Mouse (Mus musculus) neural tube, embryonic 11.5 days (tissue): ENCODE data around the gene Acadl. TPM values are rescaled to one million over a fixed set of nuclear protein-coding genes. Genes with fewer than 3 reads are reported as not detected.

Source experiments
- ATAC-seq: fragments of 200-750 bp; cut with Nextera tagmentation; 2 replicates; pipeline ENCODE4 v1.8.0; 2017; ENCODE audit warnings: moderate number of reproducible peaks, mild to moderate bottlenecking, moderate TSS enrichment, moderate library complexity; ENCODE audit not compliant: insufficient read depth, low FRiP score, low TSS enrichment
- DNase-seq: peaks from one replicate; pipeline ENCODE4 v3.0.0-alpha.2; 2015; ENCODE audit warnings: low spot score
- H3K27ac ChIP-seq: fragments of 300-500 bp; sonication (generic); 2 replicates; pipeline ENCODE4 v1.5.1; 2014; ENCODE audit warnings: low read depth, mild to moderate bottlenecking, low read length
- H3K27me3 ChIP-seq: fragments of 300-500 bp; sonication (generic); 2 replicates; pipeline ENCODE4 v1.6.1; 2014; ENCODE audit warnings: mild to moderate bottlenecking, low read length, mixed read lengths; ENCODE audit not compliant: control insufficient read depth, insufficient read depth
- H3K36me3 ChIP-seq: fragments of 300-500 bp; sonication (generic); 2 replicates; pipeline ENCODE4 v1.6.1; 2014; ENCODE audit warnings: mild to moderate bottlenecking, low read length, moderate library complexity, mixed read lengths; ENCODE audit not compliant: control insufficient read depth, insufficient read depth
- H3K4me1 ChIP-seq: fragments of 300-500 bp; sonication (generic); 2 replicates; pipeline ENCODE4 v1.6.1; 2014; ENCODE audit warnings: low read length, mixed read lengths; ENCODE audit not compliant: control insufficient read depth, insufficient read depth
- H3K4me2 ChIP-seq: fragments of 300-500 bp; sonication (generic); 2 replicates; pipeline ENCODE4 v1.6.1; 2014; ENCODE audit warnings: low read depth, mild to moderate bottlenecking, moderate library complexity
- H3K4me3 ChIP-seq: fragments of 300-500 bp; sonication (generic); 2 replicates; pipeline ENCODE4 v1.5.1; 2014; ENCODE audit warnings: low read depth, low read length
- H3K9ac ChIP-seq: fragments of 300-500 bp; sonication (generic); 2 replicates; pipeline ENCODE4 v1.6.1; 2014; ENCODE audit warnings: mild to moderate bottlenecking, low read length
- H3K9me3 ChIP-seq: fragments of 300-500 bp; sonication (generic); 2 replicates; pipeline ENCODE4 v1.6.1; 2016; ENCODE audit warnings: low read length; ENCODE audit not compliant: control insufficient read depth
- WGBS: fragments of 180-500 bp; shearing (Covaris S2); extraction: QIAGEN DNeasy Blood & Tissue Kit; methylation state at CpG from one replicate; pipeline ENCODE4 v1.1.7; 2014; 5-methylcytosine and 5-hydroxymethylcytosine counted together
- polyA plus RNA-seq: library from polyadenylated mRNA; unstranded; fragments of >200 nt; fragmentation: Nextera tagmentation; extraction: Ambion mirVana; gene quantifications from 2 replicates; pipeline ENCODE4 v1.2.1, GENCODE M21; 2014

The Acadl gene
- polyA plus RNA-seq, 1 experiment from 2014 or later: 56.3 TPM

DNA sequence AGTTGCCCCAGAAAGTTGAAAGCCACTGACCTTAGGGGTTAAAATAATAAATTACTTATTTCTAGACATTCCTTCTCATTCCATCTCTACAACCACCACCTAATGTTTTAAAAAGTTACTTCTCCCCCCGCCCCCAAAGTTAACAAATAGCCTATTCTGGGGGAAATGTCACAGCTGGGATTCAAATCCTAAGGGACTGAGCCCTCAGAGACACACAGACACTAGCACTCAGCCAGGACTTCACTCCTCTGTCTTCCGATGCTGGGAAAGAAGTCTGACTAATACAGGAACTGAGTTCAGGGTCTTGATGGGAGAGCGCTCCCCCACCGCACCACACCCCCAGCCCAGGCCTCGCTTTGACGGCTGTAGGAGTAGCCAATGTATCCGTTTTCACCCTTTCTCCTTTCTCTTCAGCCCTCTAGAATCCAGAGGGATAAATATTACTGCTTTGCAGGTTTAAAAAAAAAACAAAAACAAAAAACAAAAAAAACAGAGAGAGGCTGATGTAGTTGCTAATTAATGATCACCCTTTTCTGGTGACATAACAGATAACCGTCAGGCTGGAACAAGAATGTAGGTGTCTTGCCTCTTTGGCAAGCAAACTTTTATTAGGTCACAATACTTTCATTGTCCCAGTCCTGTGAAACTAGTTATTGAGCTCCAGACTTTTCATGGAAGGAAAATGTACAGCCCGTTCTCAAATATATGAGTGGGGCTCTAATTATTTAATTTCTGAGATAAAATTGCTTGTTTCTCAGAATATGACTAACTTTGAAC, 31.1 kb downstream of the Acadl start:
- Histone ChIP-seq H3K36me3 (no peaks in the 10 kb centered on the region), H3K4me1 (no peaks in the 10 kb centered on the region), H3K9me3 (no peaks in the 10 kb centered on the region), H3K27me3 (no peaks in the 10 kb centered on the region), H3K9ac (no peak overlapping the region), H3K4me3 (no peak overlapping the region), H3K4me2 (no peak overlapping the region), H3K27ac (no peak overlapping the region)
- no peak for DNase-seq
- 67% methylated on average over 9 of the region's 9 CpGs for WGBS
- no peak for ATAC-seq

DNA sequence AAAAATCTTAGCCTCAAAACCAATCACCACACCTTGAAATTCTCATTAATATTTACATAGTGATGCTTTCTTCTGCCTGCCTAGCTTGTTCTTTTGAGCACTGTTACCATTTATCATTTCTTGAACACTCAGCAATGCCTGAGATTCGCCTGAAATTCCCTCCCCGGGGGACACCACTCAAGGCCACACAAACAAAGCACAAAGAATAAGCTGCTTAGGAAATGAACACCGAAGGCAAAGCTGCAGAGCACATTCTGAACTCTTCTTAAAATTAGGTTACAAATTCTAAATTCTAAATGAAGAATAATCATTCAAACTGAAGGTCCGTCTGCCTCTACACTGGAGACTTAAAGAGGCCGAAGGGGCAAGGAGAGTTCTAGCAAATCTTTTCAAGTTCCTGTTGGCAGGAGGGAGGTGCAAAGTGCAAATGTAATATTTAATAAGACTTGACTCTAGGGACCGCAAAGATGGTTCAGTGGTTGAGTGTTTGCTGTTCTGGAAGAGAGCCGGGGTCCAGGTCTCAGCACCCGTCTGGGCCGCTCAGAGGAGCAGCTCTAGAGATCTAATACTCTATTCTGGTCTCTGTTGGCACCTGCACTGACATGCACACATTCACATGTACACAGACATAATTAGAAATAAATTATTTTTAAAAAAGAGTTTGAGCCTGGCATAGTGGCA, 33.5 kb downstream of the Acadl start:
- Histone ChIP-seq H3K36me3 (no peaks in the 10 kb centered on the region), H3K27me3 (no peaks in the 10 kb centered on the region), H3K4me2 (no peak overlapping the region), H3K9ac (no peak overlapping the region), H3K4me3 (no peak overlapping the region), H3K27ac (no peak overlapping the region), H3K9me3 (no peaks in the 10 kb centered on the region), H3K4me1 (no peaks in the 10 kb centered on the region)
- WGBS: 79% methylated on average over 9 of the region's 9 CpGs
- DNase-seq (no peak), ATAC-seq (no peak)

DNA sequence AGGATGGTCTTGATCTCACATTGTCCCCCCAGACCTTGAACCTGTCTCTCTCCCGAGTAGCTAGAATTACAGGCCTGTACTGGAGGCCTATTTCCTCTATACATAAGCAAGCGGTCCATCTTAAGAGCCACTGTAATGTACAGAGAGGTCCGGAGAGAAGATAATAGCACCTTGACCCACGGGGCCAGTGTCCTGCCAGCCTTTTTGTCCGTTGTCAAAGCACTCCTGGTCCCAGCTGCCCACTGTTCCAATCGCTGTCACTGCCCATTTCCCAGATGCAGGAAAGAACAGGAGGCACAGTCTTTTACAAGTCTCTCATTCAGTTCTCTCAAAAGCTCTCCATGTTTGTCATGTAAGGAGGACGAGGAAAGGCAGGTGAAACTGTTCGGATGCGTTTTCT, 41.1 kb downstream of the Acadl start:
- Histone ChIP-seq H3K4me3 (no peak overlapping the region), H3K27ac (no peak overlapping the region), H3K4me1 (no peaks in the 10 kb centered on the region), H3K9ac (no peak overlapping the region), H3K4me2 (no peak overlapping the region), H3K27me3 (0 out of 2 replicates have a peak, but pooled peaks cover 3% of the 10 kb centered on the region), H3K9me3 (no peaks in the 10 kb centered on the region), H3K36me3 (no peaks in the 10 kb centered on the region)
- 81% methylated on average over 9 of the region's 9 CpGs for WGBS
- ATAC-seq (no peak), DNase-seq (no peak)

DNA sequence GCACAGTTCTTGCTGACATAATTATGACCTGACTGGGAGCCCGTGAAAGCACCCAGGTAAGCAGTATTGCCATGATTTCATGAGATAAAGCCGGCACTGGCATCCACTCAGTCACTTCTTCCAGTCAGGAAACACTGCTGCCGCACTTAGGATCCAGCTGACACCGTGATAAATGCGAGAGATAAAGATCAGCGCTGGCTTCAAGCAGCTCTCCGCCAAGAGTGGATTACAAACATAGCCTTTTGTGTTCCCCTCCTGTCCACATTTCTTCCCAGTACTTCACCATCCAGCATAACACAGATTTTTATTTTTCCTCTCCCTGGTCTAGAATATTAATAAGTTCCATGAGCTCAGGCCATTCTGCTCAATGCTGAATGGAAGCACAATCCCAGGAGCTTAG, 42.8 kb downstream of the Acadl start:
- Histone ChIP-seq H3K9ac (no peak overlapping the region), H3K27me3 (0 out of 2 replicates have a peak, but pooled peaks cover 3% of the 10 kb centered on the region), H3K36me3 (no peaks in the 10 kb centered on the region), H3K4me2 (no peak overlapping the region), H3K9me3 (no peaks in the 10 kb centered on the region), H3K4me3 (no peak overlapping the region), H3K27ac (no peak overlapping the region), H3K4me1 (no peaks in the 10 kb centered on the region)
- DNase-seq (no peak), ATAC-seq (no peak)
- 52% methylated on average over 7 of the region's 7 CpGs for WGBS

DNA sequence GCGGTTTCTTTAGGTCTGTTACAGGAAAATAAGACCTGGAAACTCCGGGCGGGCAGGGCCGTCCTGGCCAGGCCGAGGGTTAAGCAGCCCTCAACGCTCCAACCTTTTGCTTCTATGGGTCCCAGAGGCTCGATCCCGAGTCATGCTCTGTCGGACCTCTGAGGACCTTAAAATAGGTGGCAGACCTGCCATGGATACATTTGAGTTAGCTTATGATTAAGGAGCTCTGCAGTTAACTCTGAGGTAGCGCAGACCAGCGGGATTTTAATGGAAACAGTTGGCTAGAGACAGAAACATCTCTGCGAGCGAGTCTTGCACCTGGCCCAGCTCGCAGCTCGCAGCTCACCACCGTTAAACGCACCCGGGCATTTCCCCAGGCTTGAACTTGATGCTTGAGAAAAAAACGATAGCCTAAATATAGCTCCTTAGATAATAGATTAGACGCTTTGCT, 45.2 kb downstream of the Acadl start:
- no peaks in the 10 kb centered on the region for H3K36me3 ChIP-seq
- H3K4me1 ChIP-seq: peaks cover 5% of the 10 kb centered on the region; the same call in 1 of the 2 replicates
- ATAC-seq: peak; percentile 57
- no peaks in the 10 kb centered on the region for H3K9me3 ChIP-seq
- WGBS: under 1% methylated on average over 20 of the region's 20 CpGs
- H3K9ac ChIP-seq: peak overlapping the region; percentile 91
- H3K4me2 ChIP-seq: peak overlapping the region; percentile 73
- H3K27me3 ChIP-seq: 0 out of 2 replicates have a peak, but pooled peaks cover 3% of the 10 kb centered on the region
- no peak for DNase-seq
- H3K27ac ChIP-seq: peak overlapping the region; percentile 90; the same call in 1 of the 2 replicates
- H3K4me3 ChIP-seq: peak overlapping the region; percentile 77

DNA sequence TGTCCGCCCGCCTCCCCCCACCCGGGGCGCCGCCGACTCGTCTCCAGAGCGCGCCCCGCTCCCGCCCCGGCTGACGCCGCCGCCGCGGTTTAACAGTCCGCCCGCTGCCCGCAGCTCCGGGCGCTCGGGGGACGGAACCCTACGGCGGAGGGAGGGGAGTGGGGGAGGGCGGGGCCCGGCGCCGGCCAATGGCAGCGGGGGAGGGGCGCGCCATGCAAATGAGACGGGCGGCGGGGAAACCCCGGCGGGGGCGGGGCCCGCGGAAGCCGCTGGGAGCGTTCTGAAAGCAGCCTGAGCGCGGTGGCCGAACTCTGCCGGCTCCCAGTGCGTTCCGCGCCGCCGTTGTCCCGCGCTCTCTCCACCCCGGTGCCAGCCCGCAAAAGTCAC, 45.6 kb downstream of the Acadl start, which contains the start of gene Kansl1l:
Gene Kansl1l (minus strand): TSS at position 110 of the 387 bp plus-strand sequence.
- Histone ChIP-seq H3K36me3 (no peaks in the 10 kb centered on the region), H3K4me2 (peak within 1 kb of the TSS; percentile 78), H3K4me3 (peak within 1 kb of the TSS; percentile 77), H3K27me3 (0 out of 2 replicates have a peak, but pooled peaks cover 3% of the 10 kb centered on the region), H3K4me1 (peaks cover 5% of the 10 kb centered on the region; the same call in 1 of the 2 replicates), H3K9me3 (no peaks in the 10 kb centered on the region), H3K9ac (peak within 1 kb of the TSS; percentile 91), H3K27ac (peak within 1 kb of the TSS; percentile 90)
- WGBS: 1% methylated on average over 34 of the region's 56 CpGs
- DNase-seq: peak; percentile 96
- peak; percentile 89 for ATAC-seq

DNA sequence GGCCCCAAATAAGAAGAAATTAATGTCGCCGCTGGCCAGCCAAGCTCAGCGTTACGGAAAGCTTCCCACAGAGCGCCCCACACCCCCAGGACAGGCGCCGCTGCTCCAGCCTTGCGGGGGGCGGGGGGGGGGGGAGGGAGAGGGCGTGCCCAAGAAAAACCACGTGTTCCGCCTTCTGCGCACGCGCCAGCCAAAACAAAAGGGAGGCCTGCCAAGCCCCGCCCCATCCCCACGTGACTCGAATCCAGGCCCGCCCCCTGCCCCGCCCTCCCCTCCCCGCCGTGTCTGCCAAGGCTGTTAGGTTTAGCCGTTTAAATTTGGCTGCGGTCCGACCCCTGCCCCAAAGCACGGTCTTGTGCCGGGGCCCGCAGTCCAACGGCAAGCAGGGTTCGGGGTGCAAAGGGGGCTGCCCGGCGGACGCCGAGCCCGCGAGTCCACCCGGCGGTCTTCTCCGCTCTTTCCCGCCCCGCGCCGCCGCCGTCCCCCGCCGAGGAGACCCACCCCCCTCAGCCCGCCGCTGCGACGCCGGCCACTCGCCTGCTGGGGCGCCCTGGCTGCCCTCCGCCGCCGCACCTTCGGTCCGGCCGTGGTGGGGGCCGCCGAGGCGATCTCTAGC, 46.1 kb downstream of the Acadl start:
- Histone ChIP-seq H3K27me3 (0 out of 2 replicates have a peak, but pooled peaks cover 3% of the 10 kb centered on the region), H3K27ac (peak overlapping the region; percentile 90), H3K9ac (peak overlapping the region; percentile 91), H3K4me2 (peak overlapping the region; percentile 78), H3K36me3 (no peaks in the 10 kb centered on the region), H3K4me1 (peaks cover 5% of the 10 kb centered on the region; the same call in 1 of the 2 replicates), H3K4me3 (peak overlapping the region; percentile 77), H3K9me3 (no peaks in the 10 kb centered on the region)
- WGBS: under 1% methylated on average over 49 of the region's 63 CpGs
- peak; percentile 93 for DNase-seq
- ATAC-seq: peak; percentile 87

DNA sequence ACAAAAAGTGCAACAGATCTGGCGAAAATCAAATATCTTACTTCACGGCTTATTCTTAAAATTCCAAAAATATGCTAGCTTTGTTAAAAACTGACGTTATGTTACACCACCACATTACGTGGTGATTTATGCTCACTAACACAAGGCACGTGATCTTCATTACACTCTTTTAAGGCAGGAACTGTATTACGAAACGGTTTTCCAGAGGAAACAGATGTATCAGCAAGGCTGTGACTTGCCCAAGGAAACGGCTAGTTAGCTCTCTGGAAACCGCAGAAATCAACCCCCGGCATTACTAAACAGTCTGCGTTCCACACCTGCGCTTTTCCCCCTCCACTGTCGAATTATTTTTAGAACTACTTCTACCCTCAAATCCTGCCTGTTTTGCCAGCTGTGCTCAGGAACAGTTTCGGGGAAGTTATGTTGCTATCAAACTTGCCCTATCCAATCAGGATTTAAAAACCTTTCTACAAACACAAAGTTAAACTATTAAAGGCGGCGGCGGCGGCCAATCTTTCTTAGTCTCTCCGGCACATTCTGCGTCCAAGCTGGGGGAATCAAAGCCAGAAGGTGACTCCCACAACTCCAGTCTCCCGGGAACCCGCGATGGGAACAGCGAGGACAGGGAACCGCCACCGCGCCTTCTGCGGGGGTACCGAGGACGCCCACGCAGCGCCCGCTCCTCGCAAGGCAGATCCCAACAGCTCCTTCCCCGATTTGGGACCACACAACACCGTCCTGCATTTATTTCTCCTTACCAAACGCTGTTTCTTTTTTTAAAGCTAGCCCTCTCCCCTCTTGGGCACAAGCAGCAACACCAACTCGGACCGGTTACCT, 46.9 kb downstream of the Acadl start:
- peak overlapping the region; percentile 78 for H3K4me2 ChIP-seq
- H3K9ac ChIP-seq: peak overlapping the region; percentile 69
- ATAC-seq (peak; percentile 18), DNase-seq (peak; percentile 70)
- H3K9me3 ChIP-seq: no peaks in the 10 kb centered on the region
- under 1% methylated on average over 39 of the region's 39 CpGs for WGBS
- peak overlapping the region; percentile 77 for H3K4me3 ChIP-seq
- 0 out of 2 replicates have a peak, but pooled peaks cover 3% of the 10 kb centered on the region for H3K27me3 ChIP-seq
- peak overlapping the region; percentile 58 for H3K27ac ChIP-seq
- H3K36me3 ChIP-seq: no peaks in the 10 kb centered on the region
- H3K4me1 ChIP-seq: peaks cover 5% of the 10 kb centered on the region; the same call in 1 of the 2 replicates
